Mouse (Mus musculus): ENCODE data around the gene Acsl3.

DNA sequence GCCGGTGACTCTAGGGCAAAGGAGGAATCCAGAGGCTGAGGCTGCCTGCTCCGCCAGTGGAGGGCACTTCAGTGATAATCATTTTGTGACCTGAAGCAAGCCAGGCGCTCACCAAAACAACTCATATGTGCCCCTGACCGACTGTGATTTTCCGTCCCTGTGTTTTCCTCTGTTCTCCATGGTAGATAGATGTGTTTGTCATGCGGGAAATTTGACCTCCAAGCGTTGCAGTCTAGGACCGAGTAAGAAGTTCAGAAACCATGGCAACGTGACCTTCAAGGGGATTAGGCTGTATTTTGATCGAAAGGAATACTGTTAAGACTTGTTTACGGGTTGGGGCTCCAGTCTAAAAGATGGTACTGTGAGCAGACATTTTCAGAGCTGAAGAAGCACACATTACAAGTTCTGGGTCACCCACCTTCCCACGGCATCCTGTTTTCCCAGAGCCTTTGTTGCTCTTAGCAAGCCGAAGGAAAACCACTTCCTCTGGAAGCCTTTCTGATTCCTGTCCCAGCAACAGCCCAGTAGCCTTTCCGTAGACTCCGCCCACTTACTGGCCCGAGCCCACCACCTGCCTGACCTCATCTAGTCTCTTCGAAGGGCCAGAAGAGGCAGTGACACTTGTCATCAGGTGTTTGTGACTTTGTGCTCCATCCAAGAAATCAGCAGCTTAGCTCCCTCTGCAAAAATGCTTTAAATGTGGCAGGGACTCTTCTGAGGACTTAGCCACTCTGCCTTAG, 76.8 kb downstream of the Acsl3 start:
- TF ChIP-seq CTCF (IDR thresholded peaks at IDR 0.05; ENCODE audit: low read depth) (no peak), EP300 (IDR thresholded peaks at IDR 0.05; ENCODE audit: low read depth) (no peak)
